Mouse (Mus musculus) stomach, embryonic 15.5 days (tissue): ENCODE results near the gene Tedc1. TPM values are rescaled to one million over a fixed set of nuclear protein-coding genes. Genes with fewer than 3 reads are reported as not detected.
"Not testable (repeated sequence)": the region's sequence is repeated elsewhere in the genome, so short reads cannot be mapped to it uniquely, and the experiment has no call there.

Experiments used
- ATAC-seq: fragments of 200-750 bp; cut with Nextera tagmentation; 2 replicates; pipeline ENCODE4 v1.8.0; 2017; ENCODE audit warnings: low read depth, moderate number of reproducible peaks, moderate TSS enrichment; ENCODE audit not compliant: insufficient read depth, low FRiP score
- H3K27ac ChIP-seq: fragments of 300-500 bp; sonication (generic); 2 replicates; pipeline ENCODE4 v1.5.1; 2015; ENCODE audit warnings: mild to moderate bottlenecking, inconsistent platforms
- H3K27me3 ChIP-seq: fragments of 300-500 bp; sonication (generic); replicated peaks from 2 replicates; pipeline ENCODE4 v1.6.1; 2015; ENCODE audit warnings: inconsistent platforms
- H3K36me3 ChIP-seq: fragments of 300-500 bp; sonication (generic); 2 replicates; pipeline ENCODE4 v1.6.1; 2015; ENCODE audit warnings: inconsistent platforms
- H3K4me1 ChIP-seq: fragments of 300-500 bp; sonication (generic); 2 replicates; pipeline ENCODE4 v1.6.1; 2015; ENCODE audit warnings: inconsistent platforms
- H3K4me2 ChIP-seq: fragments of 300-500 bp; sonication (generic); 2 replicates; pipeline ENCODE4 v1.6.1; 2015; ENCODE audit warnings: mild to moderate bottlenecking, inconsistent platforms
- H3K4me3 ChIP-seq: fragments of 300-500 bp; sonication (generic); replicated peaks from 2 replicates; pipeline ENCODE4 v1.5.1; 2015; ENCODE audit warnings: inconsistent platforms
- H3K9ac ChIP-seq: fragments of 300-500 bp; sonication (generic); 2 replicates; pipeline ENCODE4 v1.6.1; 2015; ENCODE audit warnings: inconsistent platforms
- H3K9me3 ChIP-seq: fragments of 300-500 bp; sonication (generic); 2 replicates; pipeline ENCODE4 v1.6.1; 2016; ENCODE audit warnings: inconsistent platforms
- WGBS: fragments of 180-500 bp; shearing (Covaris S2); methylation state at CpG from one replicate; pipeline ENCODE4 v1.1.7; 2015; 5-methylcytosine and 5-hydroxymethylcytosine counted together
- polyA plus RNA-seq: library from polyadenylated mRNA; unstranded; fragments of >200 nt; fragmentation: Nextera tagmentation; extraction: Ambion mirVana; gene quantifications from 2 replicates; pipeline ENCODE4 v1.2.1, GENCODE M21; 2015

Tedc1 gene
- polyA plus RNA-seq, 1 experiment from 2014 or later = 26.0 TPM

GRCm38 (mm10) chr12:113188349-113189055 lies 32.3 kb downstream of the Tedc1 start:
- ATAC-seq = no peak
- peak overlapping the region; percentile 38; the same call in 1 of the 2 replicates for H3K4me3 ChIP-seq

GRCm38 (mm10) chr12:113193423-113193822 lies 37.2 kb downstream of the Tedc1 start:
- Histone ChIP-seq H3K27me3 (peaks cover 3% of the 10 kb centered on the region; the same call in 1 of the 2 replicates), H3K27ac (no peak overlapping the region), H3K36me3 (0 out of 2 replicates have a peak, but pooled peaks cover under 1% of the 10 kb centered on the region), H3K9me3 (no peaks in the 10 kb centered on the region), H3K4me1 (no peaks in the 10 kb centered on the region), H3K4me2 (no peak overlapping the region), H3K4me3 (no peak overlapping the region), H3K9ac (no peak overlapping the region)
- WGBS = 55% methylated on average over 2 of the region's 2 CpGs
- no peak for ATAC-seq

More at GRCm38 (mm10) chr12:113188349-113189055, 32.3 kb downstream of the Tedc1 start:
- Histone ChIP-seq H3K9ac (no peak overlapping the region), H3K36me3 (0 out of 2 replicates have a peak, but pooled peaks cover 4% of the 10 kb centered on the region), H3K27ac (no peak overlapping the region), H3K27me3 (peaks cover 27% of the 10 kb centered on the region), H3K9me3 (no peaks in the 10 kb centered on the region), H3K4me1 (peaks cover 29% of the 10 kb centered on the region), H3K4me2 (peak overlapping the region; percentile 90)
- WGBS = 82% methylated on average over 50 of the region's 51 CpGs

- 92% methylated on average over 3 of the region's 6 CpGs for WGBS
- not testable (repeated sequence) for H3K4me1 ChIP-seq, H3K36me3 ChIP-seq, H3K4me2 ChIP-seq, H3K27me3 ChIP-seq, H3K9ac ChIP-seq, H3K27ac ChIP-seq, H3K4me3 ChIP-seq, ATAC-seq, H3K9me3 ChIP-seq
These were observed 42.9 kb downstream of the Tedc1 start for GRCm38 (mm10) chr12:113199132-113199531.

GRCm38 (mm10) chr12:113201301-113201700 lies 45.1 kb downstream of the Tedc1 start:
- Histone ChIP-seq H3K27ac (no peak overlapping the region), H3K4me1 (no peaks in the 10 kb centered on the region), H3K9ac (no peak overlapping the region), H3K9me3 (no peaks in the 10 kb centered on the region), H3K4me3 (no peak overlapping the region), H3K36me3 (no peaks in the 10 kb centered on the region), H3K27me3 (no peaks in the 10 kb centered on the region), H3K4me2 (no peak overlapping the region)
- ATAC-seq = no peak
- 90% methylated on average over 4 of the region's 4 CpGs for WGBS

GRCm38 (mm10) chr12:113202008-113202407 lies 45.8 kb downstream of the Tedc1 start:
- no peak overlapping the region for H3K4me2 ChIP-seq
- H3K4me1 ChIP-seq = no peaks in the 10 kb centered on the region
- no peaks in the 10 kb centered on the region for H3K36me3 ChIP-seq
- no peaks in the 10 kb centered on the region for H3K27me3 ChIP-seq
- no peak overlapping the region for H3K27ac ChIP-seq
- no peak overlapping the region for H3K4me3 ChIP-seq
- ATAC-seq = no peak
- H3K9me3 ChIP-seq = no peaks in the 10 kb centered on the region
- no peak overlapping the region for H3K9ac ChIP-seq

- H3K9ac ChIP-seq = no peak overlapping the region
- 82% methylated on average over 7 of the region's 7 CpGs for WGBS
- no peaks in the 10 kb centered on the region for H3K36me3 ChIP-seq
- H3K27me3 ChIP-seq = no peaks in the 10 kb centered on the region
- H3K4me2 ChIP-seq = no peak overlapping the region
- ATAC-seq = no peak
- H3K4me1 ChIP-seq = no peaks in the 10 kb centered on the region
- H3K9me3 ChIP-seq = no peaks in the 10 kb centered on the region
- no peak overlapping the region for H3K27ac ChIP-seq
- no peak overlapping the region for H3K4me3 ChIP-seq
These were observed 47.3 kb downstream of the Tedc1 start for GRCm38 (mm10) chr12:113203522-113203921.

- Histone ChIP-seq H3K9ac (no peak overlapping the region), H3K4me3 (no peak overlapping the region), H3K4me2 (no peak overlapping the region), H3K36me3 (no peaks in the 10 kb centered on the region), H3K9me3 (no peaks in the 10 kb centered on the region), H3K27ac (no peak overlapping the region), H3K27me3 (no peaks in the 10 kb centered on the region), H3K4me1 (no peaks in the 10 kb centered on the region)
- ATAC-seq = no peak
- whole genome bisulfite sequencing = 83% methylated on average over 7 of the region's 7 CpGs
These were observed 49.2 kb downstream of the Tedc1 start for GRCm38 (mm10) chr12:113205251-113205942.

GRCm38 (mm10) chr12:113207737-113208136 lies 51.5 kb downstream of the Tedc1 start:
- Histone ChIP-seq H3K9ac (no peak overlapping the region), H3K4me1 (no peaks in the 10 kb centered on the region), H3K9me3 (no peaks in the 10 kb centered on the region), H3K27ac (no peak overlapping the region), H3K27me3 (no peaks in the 10 kb centered on the region), H3K36me3 (no peaks in the 10 kb centered on the region), H3K4me2 (no peak overlapping the region), H3K4me3 (no peak overlapping the region)
- ATAC-seq = no peak
- WGBS = 78% methylated on average over 6 of the region's 6 CpGs

GRCm38 (mm10) chr12:113210586-113211378 lies 54.6 kb downstream of the Tedc1 start:
- 82% methylated on average over 17 of the region's 17 CpGs for WGBS

GRCm38 (mm10) chr12:113211772-113212171 lies 55.6 kb downstream of the Tedc1 start:
- H3K36me3 ChIP-seq = no peaks in the 10 kb centered on the region
- ATAC-seq = no peak
- H3K27ac ChIP-seq = no peak overlapping the region
- H3K9me3 ChIP-seq = no peaks in the 10 kb centered on the region
- no peaks in the 10 kb centered on the region for H3K4me1 ChIP-seq
- WGBS = 76% methylated on average over 5 of the region's 5 CpGs
- no peak overlapping the region for H3K4me3 ChIP-seq
- H3K27me3 ChIP-seq = no peaks in the 10 kb centered on the region
- H3K4me2 ChIP-seq = no peak overlapping the region
- no peak overlapping the region for H3K9ac ChIP-seq

More at GRCm38 (mm10) chr12:113210586-113211378, 54.6 kb downstream of the Tedc1 start:
- no peak overlapping the region for H3K9ac ChIP-seq
- H3K4me2 ChIP-seq = no peak overlapping the region
- no peak overlapping the region for H3K4me3 ChIP-seq
- no peaks in the 10 kb centered on the region for H3K36me3 ChIP-seq
- no peaks in the 10 kb centered on the region for H3K4me1 ChIP-seq
- no peak for ATAC-seq
- H3K27ac ChIP-seq = no peak overlapping the region
- H3K9me3 ChIP-seq = no peaks in the 10 kb centered on the region
- H3K27me3 ChIP-seq = no peaks in the 10 kb centered on the region

GRCm38 (mm10) chr12:113212326-113212924 lies 56.2 kb downstream of the Tedc1 start:
- Histone ChIP-seq H3K27ac (no peak overlapping the region), H3K4me3 (no peak overlapping the region), H3K4me1 (no peaks in the 10 kb centered on the region), H3K4me2 (no peak overlapping the region), H3K9me3 (no peaks in the 10 kb centered on the region), H3K36me3 (no peaks in the 10 kb centered on the region), H3K9ac (no peak overlapping the region), H3K27me3 (no peaks in the 10 kb centered on the region)
- no peak for ATAC-seq
- 83% methylated on average over 10 of the region's 10 CpGs for WGBS
